Mouse (Mus musculus): ENCODE results near the gene Pum3.

Pum3 gene

GRCm38 (mm10) chr19:27429745-27430251 lies at the start of gene Pum3:
Gene Pum3 (minus strand): TSS chr19:27429825.
- in situ Hi-C loops (cut with MboI, MseI) = no loop called here

- in situ Hi-C loops (cut with MboI, MseI) = loop anchor here (10.0 kb wide), 1 partner anchor 1982 kb away; no protein-coding TSS in a partner anchor
Measured at GRCm38 (mm10) chr19:27466691-27467090, 37.1 kb upstream of the Pum3 start.

- in situ Hi-C loops (cut with MboI, MseI) = loop anchor here (10.0 kb wide), 1 partner anchor 1978 kb away; no protein-coding TSS in a partner anchor
Measured at GRCm38 (mm10) chr19:27462656-27463055, 33.0 kb upstream of the Pum3 start.

- in situ Hi-C loops (cut with MboI, MseI) = loop anchor here (10.0 kb wide), 1 partner anchor 914 kb away; no protein-coding TSS in a partner anchor
Measured at GRCm38 (mm10) chr19:27450458-27450857, 20.8 kb upstream of the Pum3 start.

GRCm38 (mm10) chr19:27447515-27447914 lies 17.9 kb upstream of the Pum3 start:
- in situ Hi-C loops (cut with MboI, MseI) = no loop called here

GRCm38 (mm10) chr19:27441106-27441505 lies 11.5 kb upstream of the Pum3 start:
- in situ Hi-C loops (cut with MboI, MseI) = no loop called here

- in situ Hi-C loops (cut with MboI, MseI) = no loop called here
Measured at GRCm38 (mm10) chr19:27437982-27438652, 8.5 kb upstream of the Pum3 start.

- in situ Hi-C loops (cut with MboI, MseI) = no loop called here
Measured at GRCm38 (mm10) chr19:27430406-27430805, 781 bp upstream of the Pum3 start.

GRCm38 (mm10) chr19:27429281-27429680 lies 344 bp downstream of the Pum3 start:
- in situ Hi-C loops (cut with MboI, MseI) = no loop called here

- in situ Hi-C loops (cut with MboI, MseI) = no loop called here
Measured at GRCm38 (mm10) chr19:27427865-27428264, 1.8 kb downstream of the Pum3 start.

GRCm38 (mm10) chr19:27426451-27426850 lies 3.2 kb downstream of the Pum3 start:
- in situ Hi-C loops (cut with MboI, MseI) = no loop called here

GRCm38 (mm10) chr19:27425656-27426055 lies 4.0 kb downstream of the Pum3 start:
- in situ Hi-C loops (cut with MboI, MseI) = no loop called here

- in situ Hi-C loops (cut with MboI, MseI) = no loop called here
Measured at GRCm38 (mm10) chr19:27417375-27417774, 12.2 kb downstream of the Pum3 start.

- in situ Hi-C loops (cut with MboI, MseI) = no loop called here
Measured at GRCm38 (mm10) chr19:27416569-27416968, 13.1 kb downstream of the Pum3 start.

GRCm38 (mm10) chr19:27411340-27411739 lies 18.3 kb downstream of the Pum3 start:
- in situ Hi-C loops (cut with MboI, MseI) = no loop called here

- in situ Hi-C loops (cut with MboI, MseI) = no loop called here
Measured at GRCm38 (mm10) chr19:27410751-27411150, 18.9 kb downstream of the Pum3 start.

- in situ Hi-C loops (cut with MboI, MseI) = no loop called here
Measured at GRCm38 (mm10) chr19:27409782-27410181, 19.8 kb downstream of the Pum3 start.

- in situ Hi-C loops (cut with MboI, MseI) = no loop called here
Measured at GRCm38 (mm10) chr19:27409196-27409595, 20.4 kb downstream of the Pum3 start.

GRCm38 (mm10) chr19:27397797-27398196 lies 31.8 kb downstream of the Pum3 start:
- in situ Hi-C loops (cut with MboI, MseI) = no loop called here

GRCm38 (mm10) chr19:27397223-27397622 lies 32.4 kb downstream of the Pum3 start:
- in situ Hi-C loops (cut with MboI, MseI) = no loop called here

GRCm38 (mm10) chr19:27396719-27397118 lies 32.9 kb downstream of the Pum3 start:
- in situ Hi-C loops (cut with MboI, MseI) = no loop called here

GRCm38 (mm10) chr19:27395936-27396335 lies 33.7 kb downstream of the Pum3 start:
- in situ Hi-C loops (cut with MboI, MseI) = no loop called here

- in situ Hi-C loops (cut with MboI, MseI) = no loop called here
Measured at GRCm38 (mm10) chr19:27395481-27395880, 34.1 kb downstream of the Pum3 start.

Data from regulatory T cell (primary cell).